Mouse (Mus musculus) T-helper 17 cell (primary cell): ENCODE measurements around the gene Fam24b.

Experiments used
- in situ Hi-C, 2 experiments: fragments of 300-600 bp; cut with MboI, MseI; formaldehyde crosslinking; loops; 1 replicate in 1 of 2; 2 replicates in 1 of 2; pipeline ENCODE4 v1.15.1; 2025; ENCODE audit warnings: high pct_unique_total_duplicates in 2 of 2

Gene Fam24b

DNA sequence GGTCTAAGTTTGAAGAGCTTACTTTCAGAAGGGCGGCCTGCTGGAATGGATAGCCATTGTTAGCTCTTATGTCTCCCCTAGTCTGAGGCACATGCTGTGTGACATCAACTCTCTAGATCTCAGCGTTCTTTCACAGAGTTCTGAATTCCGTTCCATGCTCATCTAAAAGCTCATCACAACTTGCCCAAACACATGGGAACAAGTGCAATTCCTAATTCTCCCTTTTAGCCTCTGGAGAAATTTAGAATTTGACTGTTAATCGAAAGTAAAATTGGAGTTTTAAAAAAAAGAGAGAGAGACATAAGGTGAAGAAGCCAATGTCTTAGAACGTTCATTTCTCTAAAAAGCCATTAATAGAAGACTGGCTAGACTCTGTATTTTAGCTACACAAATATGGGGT is at the start of gene Fam24b:
Gene Fam24b (minus strand): TSS at position 101 of the 400 bp plus-strand sequence.
- in situ Hi-C loops, result no loop called here

DNA sequence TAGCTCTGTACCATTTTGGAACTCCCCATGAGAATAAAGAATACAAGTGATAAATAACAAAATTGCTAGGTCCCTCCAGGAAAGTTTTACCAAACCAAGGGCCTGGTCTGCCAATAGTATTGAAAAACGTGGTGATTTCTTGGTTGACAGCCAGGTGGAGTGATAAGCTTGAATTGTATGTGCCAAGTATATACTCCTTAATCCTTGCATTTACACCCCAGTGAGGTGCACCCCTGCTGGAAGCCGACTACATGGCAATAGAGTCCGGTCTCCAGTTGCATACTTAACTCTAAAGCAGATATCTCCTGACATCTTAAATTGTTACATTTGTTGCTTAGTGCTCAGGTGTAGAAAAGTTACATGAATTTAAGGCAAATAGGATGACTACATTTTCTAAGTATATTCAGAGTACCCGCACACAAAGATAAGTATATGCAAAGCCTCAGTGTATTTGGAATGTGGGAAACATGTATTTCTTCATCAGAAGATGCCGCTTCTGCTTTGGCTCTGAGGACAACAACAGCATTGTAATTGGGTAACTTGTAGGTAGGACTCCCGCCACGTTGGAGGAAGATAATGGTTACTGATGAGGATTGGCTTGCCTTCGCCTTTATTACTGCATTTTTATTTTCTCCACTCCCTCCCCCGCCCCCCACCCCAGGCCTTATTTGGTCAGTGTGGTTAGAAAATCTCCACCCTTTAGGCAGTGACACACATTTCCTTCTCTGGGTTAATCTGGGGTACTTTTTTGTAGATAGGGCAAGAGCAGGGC is 42.8 kb upstream of the Fam24b start:
- in situ Hi-C loops, result loop anchor here (5.0 to 25.0 kb wide), 2 partner anchors 40 to 835 kb away; partner anchors contain the start of genes Acadsb (in 1 of the 2) and Ikzf5 (in 1 of the 2)

DNA sequence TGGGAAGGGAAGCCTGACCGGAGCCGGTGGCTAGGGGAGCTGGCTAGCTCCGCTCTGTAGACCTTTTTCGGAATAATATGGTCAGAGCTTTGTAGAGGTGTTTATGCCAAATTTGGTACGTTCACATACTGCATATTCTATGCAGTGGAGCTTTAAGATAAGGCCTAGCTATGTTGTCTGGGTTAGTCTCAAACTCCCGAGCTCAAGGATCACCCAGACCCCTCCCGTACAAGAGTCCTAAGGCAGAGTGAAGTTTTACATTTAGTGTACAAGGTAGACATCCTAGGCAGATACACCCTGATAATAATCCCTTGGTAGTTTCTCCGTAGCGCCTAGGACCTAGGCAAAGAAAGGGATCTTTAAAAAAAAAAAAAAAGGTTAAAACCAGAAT is 42.1 kb upstream of the Fam24b start:
- in situ Hi-C loops, result loop anchor here (5.0 to 25.0 kb wide), 2 partner anchors 41 to 834 kb away; partner anchors contain the start of genes Acadsb (in 1 of the 2) and Ikzf5 (in 1 of the 2)

DNA sequence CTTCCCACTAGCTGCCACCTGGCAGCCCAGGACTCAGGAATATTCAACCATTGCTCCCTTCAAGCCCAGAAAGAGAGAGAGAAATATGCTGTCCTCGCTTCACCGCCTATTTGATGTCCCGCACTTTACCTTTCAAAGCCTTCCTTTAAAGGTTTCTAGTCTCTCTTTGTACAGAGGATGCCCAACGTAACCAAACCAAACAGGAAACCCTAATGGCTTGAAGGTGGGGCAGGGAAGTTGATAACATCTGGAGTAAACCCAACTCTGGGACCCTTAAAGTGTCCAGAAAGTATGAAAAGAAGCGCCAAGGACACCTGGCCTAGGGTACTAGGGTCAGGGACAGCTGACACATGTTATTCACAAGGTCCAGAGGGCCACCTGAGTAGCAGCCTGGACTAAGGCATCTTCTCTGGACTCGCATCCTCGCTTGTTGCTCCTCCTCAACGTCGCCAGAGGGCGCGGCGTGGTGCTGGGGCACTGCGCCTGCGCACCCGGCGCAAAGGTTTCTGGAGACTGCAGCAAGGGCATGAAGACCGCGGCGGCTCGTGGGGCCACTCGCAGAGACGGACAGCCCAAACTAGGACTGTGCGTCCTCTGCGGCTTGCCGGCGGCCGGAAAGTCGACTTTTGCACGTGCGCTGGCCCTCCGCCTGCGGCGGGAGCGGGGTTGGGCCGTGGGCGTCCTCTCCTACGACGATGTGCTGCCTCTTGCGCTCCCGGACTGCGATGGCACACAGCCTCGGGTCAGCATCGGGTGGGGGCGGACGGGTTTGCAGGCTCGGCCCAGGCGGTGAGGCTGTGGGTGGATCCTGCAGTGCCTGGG is 41.5 kb upstream of the Fam24b start, which contains the start of gene Pstk:
Gene Pstk (plus strand): TSS at position 494 of the 822 bp plus-strand sequence.
- in situ Hi-C loops, result loop anchor here (5.0 to 25.0 kb wide), 2 partner anchors 41 to 834 kb away; partner anchors contain the start of genes Acadsb (in 1 of the 2) and Ikzf5 (in 1 of the 2)

DNA sequence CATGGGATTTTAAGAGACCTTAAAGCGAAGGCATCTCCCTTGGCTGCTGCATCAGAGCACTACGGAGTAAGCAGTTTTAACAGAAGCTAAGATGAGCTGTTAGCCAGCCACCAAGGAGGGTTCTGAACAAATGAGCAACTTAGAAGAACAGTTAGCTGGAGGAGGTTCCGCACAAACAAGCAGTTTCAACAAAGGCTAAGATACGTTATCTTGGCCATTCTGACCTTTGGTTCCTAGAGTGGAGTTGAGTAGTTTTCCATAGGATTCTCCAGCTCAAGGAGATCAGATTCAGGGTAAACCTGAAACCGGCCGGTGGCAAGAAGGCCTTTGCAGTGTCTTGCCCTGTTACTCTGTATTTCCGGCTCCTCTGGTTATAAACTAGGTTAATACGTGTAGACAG is 34.8 kb upstream of the Fam24b start:
- in situ Hi-C loops, result loop anchor here (5.0 to 25.0 kb wide), 3 partner anchors 43 to 827 kb away; no protein-coding TSS in a partner anchor

DNA sequence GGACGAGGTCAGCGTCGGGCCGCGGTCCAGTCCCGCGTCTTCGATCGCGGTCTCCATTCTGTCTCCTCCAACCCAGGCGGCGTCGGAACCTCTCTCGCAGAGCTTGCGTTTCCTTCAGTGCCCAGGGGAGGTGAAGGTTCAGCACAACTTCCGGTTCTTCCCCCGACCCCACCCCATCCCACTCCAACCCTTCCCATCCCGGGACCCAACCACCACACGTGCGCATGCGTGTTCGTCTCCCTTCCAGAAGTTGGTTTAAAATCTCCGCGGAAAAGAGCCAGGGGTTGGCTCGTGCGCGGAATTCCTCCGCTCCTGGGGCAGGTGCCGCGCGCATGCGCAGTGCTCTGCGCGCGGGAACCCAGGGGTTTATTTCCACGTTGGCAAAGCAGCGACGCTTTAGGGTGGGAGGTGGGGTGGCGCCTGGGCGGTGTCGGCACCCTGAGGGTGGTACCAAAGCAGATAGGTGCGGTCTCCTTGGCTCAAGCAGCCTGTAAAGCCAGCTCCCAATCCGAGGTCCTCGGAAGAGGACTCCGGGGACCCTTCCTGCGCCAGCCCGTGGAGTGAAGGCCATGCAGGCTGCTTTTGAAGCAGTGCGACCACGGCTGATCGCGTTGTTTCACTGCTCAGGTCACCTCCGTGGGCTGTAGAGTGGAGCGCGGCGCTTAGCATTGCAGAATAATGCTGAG is 33.4 kb upstream of the Fam24b start, which contains the start of gene 2310057M21Rik:
Gene 2310057M21Rik (minus strand): TSS at position 145 of the 686 bp plus-strand sequence.
- in situ Hi-C loops, result loop anchor here (5.0 to 25.0 kb wide), 3 partner anchors 45 to 825 kb away; no protein-coding TSS in a partner anchor

DNA sequence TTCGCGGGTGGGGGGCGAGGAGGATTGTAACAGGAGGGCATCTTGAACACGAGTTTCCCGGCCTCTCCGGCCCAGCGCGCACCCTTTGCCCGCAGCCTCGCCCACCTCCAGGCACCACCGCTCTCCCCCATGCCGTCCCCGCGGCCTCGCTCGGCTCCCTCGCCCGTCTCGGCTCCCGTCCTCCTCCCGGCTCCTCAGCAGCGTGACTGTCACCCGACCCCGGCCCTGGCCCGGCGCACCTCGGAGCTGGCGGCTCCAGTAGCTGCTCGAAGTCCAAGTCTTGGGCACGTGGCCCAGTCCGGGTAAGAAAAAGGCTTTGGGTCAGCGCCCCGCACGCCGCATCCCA is 32.9 kb upstream of the Fam24b start:
- in situ Hi-C loops, result loop anchor here (5.0 to 25.0 kb wide), 3 partner anchors 45 to 825 kb away; no protein-coding TSS in a partner anchor

DNA sequence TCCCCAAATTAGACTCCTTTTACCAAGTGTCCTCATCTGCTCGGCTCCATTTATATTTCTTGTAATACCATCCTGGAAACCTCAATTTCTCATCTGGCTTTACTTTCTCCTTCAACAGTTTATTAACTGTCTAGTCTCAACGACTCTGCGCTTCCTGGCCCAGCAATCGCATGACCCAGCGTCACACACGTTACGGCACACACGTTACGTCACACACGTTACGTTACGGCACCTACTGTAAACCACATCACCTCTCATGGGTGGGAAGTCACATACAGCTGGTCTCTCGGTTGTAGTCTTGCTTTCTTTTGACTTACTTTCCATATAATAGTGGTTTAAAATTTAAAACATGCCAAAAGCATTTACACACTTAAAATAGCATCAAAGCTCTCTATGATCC is 26.8 kb upstream of the Fam24b start:
- in situ Hi-C loops, result loop anchor here (25.0 kb wide), 1 partner anchor 819 kb away; no protein-coding TSS in a partner anchor

DNA sequence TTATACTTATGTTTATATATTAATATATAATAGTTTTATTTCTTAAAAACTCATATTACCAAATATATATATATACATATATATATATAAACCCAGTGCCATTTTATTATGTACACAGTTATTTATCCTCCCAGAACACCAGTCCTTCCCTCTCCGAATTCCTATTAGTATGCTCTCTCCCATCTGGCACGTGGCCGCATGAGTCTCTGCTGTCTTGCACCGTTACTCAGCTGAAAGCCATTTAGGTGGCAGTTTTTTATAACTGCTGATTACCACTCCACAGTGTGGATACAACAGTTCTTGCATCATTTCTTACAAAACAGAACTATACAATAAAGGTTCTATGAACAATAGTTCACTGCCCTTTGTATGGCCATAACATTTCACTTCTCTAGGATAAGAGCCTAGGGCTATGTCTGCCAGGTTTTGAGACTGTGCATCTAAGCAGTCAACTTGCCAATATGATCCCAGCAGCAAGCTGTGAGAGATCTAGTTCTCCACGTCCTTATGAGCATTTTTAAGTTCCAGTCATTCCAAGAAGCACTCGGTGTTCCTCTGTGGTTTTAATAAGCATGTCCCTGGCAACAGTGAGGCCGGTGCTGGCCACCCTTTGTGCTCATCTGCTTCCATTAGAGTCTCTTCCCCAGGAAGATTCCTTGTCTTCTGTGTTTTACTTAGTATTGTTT is 16.7 kb upstream of the Fam24b start:
- in situ Hi-C loops, result no loop called here

DNA sequence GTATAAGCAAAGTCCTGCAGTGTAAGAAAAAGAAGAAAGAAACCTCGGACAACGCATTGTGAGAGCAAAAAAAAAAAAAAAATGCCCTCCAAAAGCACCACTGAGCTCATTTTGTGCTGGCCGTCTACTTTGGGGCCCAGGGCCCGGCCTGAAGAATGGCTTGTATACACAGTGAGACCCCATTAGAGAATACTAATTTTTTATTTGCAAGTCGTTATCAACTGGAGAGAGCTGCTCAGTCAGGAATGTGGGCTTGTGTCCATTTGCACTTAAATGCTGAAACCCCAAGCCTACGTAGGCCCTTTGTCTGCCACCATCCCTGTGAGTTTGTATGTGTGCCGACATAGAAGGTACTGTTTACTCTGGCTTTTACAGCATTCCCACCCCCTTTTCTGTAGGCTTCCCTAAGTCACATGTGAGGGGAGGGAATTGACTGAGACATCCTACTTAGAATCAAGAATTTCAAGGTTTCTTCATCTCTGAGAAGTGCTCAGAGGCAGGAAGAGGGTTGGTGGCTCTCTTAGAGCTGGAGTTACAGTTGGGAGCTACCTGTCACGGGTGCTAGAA is 8.3 kb upstream of the Fam24b start:
- in situ Hi-C loops, result no loop called here

DNA sequence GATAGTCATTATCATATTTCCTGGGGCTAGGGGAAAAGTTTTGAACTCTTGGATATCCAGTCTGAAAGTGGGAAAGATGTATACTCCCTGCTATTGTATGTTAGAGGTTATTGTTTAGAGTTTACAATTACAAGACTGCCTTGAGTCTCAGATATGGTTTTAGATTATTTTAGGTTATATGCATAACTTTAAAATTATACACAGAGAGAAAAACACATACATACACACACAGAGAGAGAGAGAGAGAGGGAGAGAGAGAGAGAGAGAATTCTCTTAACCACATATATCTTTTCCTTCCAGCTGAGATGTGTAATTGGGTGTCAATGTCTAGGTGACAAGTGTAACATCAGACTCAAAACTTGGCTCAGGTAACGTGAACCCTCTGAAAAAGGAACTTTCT is 4.2 kb upstream of the Fam24b start, which contains the start of gene Fam24a:
Gene Fam24a (plus strand): TSS at position 301 of the 400 bp plus-strand sequence.
- in situ Hi-C loops, result no loop called here

DNA sequence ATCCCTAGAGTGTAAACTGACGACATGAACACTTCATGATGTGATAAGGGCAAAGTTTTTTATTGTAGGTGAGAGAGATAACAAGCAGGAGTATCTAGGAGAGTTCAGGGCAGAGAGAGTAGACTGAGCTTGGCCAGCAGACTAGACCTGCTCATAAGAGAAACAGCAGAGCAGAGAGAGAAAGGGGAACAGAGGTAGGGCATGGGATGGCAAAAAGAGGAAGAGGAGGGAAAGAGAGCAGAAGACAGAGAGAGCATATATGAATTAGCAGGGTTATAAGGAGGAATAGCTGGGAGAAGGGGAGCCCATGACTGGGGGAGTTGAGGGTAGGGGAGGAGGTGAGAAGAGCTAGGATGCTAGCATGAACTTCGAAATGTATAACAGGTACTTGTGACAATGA is 2.4 kb upstream of the Fam24b start:
- in situ Hi-C loops, result no loop called here

DNA sequence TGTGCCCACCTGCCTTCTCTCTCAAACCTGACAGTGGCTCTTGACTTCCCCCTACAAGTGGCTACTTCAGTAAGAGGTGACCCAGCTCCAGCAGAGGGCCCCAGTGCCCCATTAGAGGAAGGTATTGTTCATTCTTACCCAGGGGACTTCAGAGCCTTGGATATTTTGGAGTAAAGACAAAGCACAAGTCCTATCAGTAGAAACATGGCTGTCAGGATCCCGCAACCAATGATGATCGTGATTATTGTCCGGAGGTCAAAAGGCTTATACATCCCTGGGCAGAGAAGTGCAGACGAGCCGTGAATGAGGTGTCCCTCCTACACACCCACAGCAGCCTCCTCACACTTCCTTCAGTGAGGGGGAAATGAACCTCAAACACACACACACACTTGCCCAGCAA is 2.3 kb downstream of the Fam24b start:
- in situ Hi-C loops, result no loop called here

DNA sequence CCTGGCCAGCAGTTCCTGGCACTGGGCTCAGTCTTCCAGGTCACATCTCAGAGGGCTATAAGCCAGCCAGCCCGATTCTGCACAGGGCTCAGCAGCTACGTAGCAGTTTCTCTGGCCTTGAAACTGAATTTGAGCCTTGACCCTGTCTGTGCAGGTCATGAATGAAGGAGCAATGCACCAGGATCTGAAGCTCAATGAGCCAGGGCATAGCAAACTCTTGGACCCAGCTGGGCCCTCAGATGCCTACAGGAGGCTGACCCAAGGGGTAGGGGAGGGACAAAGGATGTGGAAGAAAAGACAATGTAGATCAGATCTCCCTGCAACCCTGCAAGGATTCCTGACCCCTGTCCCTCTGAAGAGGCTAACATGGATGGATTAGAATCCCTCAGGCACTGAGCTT is 7.1 kb downstream of the Fam24b start, which contains the start of gene Cuzd1:
Gene Cuzd1 (minus strand): TSS at position 101 of the 400 bp plus-strand sequence.
- in situ Hi-C loops, result no loop called here

DNA sequence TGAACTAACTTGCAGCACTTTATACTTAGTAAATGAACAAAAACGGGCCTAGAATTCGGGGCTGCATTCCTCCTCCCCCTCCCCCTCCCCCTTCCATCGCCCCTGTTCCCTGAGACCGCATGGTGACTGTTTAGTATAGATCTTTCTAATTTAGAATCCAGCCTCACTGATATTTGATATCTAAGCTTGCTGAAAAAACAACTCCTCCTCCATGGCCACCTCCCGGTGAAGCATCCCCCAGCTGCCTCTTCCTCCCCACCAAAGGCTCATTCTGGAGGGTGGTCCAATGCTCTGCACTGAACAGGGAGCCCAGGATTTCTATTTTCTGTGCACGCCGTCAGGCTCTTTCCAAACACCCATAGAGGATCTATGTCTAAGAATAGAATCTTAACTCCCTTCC is 11.0 kb downstream of the Fam24b start:
- in situ Hi-C loops, result no loop called here

DNA sequence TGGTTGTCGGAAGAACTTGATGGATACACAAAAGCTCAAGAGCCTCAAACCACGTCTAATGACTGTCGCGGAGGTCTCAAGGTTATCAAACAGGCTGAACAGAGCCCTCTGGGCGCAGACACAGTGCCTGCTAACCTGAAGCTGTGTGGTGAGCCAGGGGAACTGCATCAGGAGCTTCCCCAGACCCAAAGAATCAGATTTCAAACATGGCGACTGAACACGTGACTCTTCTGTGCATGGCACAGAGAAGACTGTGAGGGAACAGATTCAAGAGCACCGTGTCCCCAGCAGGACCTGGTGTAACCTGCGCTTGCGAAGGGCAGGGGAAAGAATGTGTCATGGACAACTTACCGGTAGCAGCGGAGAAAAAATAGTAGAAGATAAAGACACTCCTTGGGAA is 11.7 kb downstream of the Fam24b start:
- in situ Hi-C loops, result no loop called here

DNA sequence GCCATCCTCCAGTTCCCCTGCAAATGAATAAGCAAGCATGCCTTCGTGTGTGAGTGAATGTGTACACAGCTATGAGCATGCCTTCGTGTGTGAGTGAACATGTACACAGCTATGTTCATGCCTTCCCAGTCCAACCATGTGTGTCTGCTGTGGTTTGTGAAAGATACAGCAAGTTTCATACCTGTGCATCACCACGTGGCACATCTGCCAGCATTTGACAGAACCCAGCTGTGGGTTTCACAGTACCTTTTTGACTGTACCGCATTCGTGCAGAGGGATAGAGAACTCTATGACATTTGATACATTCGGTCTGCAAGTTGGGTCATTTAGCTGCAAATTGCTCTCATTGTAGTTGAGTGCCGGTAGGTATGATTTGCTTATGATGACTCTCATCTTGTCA is 14.8 kb downstream of the Fam24b start:
- in situ Hi-C loops, result no loop called here

DNA sequence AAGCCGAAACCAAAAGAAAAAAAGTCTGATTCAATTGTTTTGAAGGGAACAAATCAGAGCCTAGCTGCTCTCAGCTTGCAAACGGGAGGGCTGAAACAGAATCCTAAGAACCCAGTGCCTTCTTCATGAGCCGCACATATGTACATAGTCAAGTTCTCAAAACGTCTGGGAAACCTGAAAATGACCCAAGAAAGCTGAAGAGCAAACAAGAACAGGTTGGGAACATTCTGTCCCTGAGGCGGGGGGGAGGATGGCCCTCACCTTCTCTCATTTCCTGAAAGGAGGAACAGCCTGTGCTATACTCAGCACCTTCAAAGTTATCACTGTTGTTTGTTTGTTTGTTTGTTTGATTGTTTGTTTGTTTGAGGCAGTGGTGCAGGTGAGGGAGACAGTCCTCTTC is 22.6 kb downstream of the Fam24b start:
- in situ Hi-C loops, result no loop called here

DNA sequence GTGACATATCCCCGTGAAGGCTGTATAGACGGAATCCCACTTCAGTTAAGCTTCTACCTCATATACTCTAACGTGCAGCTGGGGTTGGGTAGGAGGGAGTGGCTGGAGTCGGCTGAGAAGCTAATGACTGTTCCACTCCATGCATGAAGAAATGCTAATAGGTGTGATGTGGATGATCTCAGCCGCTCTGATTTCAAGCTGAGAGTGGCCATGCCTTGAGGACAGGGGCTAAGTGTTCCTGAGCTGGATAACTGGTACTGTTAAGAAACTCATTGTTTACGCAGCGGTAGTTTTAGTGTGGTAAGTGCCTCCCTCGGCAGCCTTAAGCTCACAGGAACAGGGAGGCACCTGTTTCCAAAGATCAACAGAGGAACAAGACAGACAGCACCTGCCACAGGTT is 26.0 kb downstream of the Fam24b start:
- in situ Hi-C loops, result no loop called here

DNA sequence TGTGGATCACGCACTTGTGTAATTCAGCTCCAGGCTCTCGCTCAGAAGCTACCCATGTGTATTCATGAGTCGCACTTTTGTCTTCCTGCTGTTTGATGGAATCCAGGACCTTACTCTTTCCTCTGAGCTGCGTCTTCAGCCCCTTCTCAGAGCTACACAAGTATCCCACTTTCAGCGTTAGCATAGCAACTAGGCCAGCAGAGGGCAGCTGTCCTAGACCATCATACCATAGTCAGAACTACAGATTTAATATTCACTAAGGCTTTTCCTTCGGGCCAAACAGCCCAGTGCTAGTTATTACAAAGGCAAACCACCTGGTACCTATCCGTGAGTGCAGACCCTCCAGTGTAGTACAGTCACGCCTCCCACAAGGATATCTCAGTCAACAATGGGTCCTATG is 32.2 kb downstream of the Fam24b start:
- in situ Hi-C loops, result loop anchor here in 1 of 2 experiments (10.0 kb wide), 1 partner anchor 808 kb away; no protein-coding TSS in a partner anchor
